Mouse (Mus musculus) spleen, embryonic (tissue): Measurements from ENCODE around the gene Tomm40.

Source experiments
- CTCF ChIA-PET: fragments of 350-600 bp; sonication (Branson Sonifier 250); formaldehyde crosslinking; loops from one replicate; lab custom pipeline; 2022; lab: Charles Lee

Tomm40 gene

DNA sequence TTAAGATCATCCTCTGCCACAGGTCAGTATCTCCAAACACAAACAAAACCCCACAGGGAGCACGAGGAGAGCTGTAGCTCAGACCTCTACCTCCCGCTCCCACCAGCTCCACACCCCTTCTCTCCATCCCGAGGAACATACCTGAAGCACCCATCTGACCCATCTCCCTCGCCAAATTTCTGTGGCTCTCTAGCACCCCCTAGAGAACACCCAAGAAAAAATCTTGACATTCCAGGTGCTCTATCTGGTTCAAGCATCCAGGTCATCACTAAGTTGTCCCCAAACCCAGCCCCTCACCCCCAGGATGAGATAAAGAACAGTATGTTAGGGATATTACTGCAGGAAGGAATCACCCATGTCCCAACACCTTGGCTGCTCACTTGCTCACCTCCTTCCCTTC lies 2.0 kb downstream of the Tomm40 start:
- CTCF ChIA-PET: interaction anchor here (1.0 to 1.3 kb wide), 2 partner anchors 13 to 68 kb away, joined by 3 read pairs; no protein-coding TSS in a partner anchor

DNA sequence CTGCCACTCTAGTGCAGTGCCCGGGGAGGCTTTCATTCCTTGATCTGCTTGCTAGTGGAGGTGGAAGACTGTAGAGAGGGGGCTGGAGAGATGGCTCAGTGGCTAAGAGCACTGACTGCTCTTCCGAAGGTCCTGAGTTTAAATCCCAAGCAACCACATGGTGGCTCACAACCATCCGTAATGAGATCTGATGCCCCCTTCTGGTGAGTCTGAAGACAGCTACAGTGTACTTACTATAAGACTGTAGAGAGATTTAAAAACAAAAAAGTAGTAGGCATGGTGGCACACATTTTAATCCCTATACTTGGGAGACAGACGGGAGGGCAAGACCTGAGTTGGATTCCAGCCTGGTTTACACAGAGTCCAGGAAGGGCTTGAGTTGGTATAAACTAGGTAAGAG lies 2.8 kb downstream of the Tomm40 start:
- CTCF ChIA-PET: interaction anchor here (0.6 to 1.3 kb wide), 3 partner anchors 12 to 422 kb away, joined by 3 read pairs; no protein-coding TSS in a partner anchor

GRCm38 (mm10) chr7:19710650-19711049 lies 4.6 kb downstream of the Tomm40 start:
- CTCF ChIA-PET: interaction anchor here (0.6 to 1.3 kb wide), 3 partner anchors 11 to 151 kb away, joined by 3 read pairs; partner anchors contain the start of gene Ceacam16

GRCm38 (mm10) chr7:19705271-19705670 lies 10.0 kb downstream of the Tomm40 start:
- CTCF ChIA-PET: no interaction called here

DNA sequence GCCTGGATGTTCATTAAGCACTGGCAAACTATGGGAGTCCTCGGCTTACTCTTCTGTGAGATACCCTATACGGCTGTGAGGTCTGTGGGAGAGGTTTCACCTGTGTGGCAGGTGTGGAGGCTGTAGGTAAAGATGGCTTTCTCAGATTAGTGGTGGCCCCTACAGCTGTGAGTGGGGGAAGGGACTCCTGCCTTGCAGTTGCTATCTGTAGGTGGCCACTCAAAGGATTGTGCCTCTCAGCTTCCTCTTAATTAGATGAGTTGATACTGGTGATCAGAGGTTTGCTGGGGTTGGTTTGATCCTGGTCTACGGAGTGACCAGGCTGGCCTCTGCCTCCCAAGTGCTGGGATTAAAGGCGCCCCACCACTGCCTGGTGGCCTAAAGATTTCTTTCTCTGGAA lies 10.8 kb downstream of the Tomm40 start:
- CTCF ChIA-PET: no interaction called here

DNA sequence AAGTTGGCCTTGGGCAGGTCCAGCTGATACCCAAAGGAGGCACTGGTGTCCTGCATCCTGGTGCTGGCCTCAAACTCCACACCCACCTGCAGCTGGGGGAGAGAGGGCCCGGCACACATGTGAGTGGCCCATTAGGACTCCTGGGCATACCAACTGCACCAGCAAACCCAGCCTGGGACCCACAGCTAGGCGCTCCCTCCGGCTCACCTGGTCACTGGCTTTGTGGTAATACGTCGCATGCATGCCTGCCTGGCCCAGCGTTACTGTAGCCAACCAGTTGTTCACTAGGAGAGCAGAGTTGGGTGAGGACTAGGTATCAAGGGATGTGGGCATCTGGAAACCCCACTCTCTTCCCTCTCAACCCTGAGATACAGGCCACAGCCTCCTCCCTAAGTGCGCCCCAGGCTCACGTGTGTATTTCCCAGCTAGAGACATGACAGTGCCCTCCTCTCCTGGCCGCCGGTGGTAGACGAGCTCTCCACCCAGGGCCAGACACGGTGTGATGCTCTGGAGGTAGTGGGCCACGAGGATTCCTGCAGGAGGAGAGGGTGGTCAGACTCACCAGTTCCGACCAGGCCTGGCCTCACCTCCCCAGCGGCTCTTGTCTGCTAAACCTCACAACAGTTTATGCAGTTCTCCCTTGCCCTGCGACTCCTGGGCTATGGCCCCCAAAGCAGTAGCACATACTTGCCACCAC lies 12.2 kb downstream of the Tomm40 start:
- CTCF ChIA-PET: interaction anchor here (0.6 to 1.3 kb wide), 3 partner anchors 20 to 48 kb away, joined by 3 to 4 read pairs (median 4); partner anchors contain the start of gene Nectin2

- CTCF ChIA-PET: interaction anchor here (0.5 to 2.3 kb wide), 5 partner anchors 12 to 106 kb away, joined by 3 to 13 read pairs (median 3); partner anchors contain the start of gene Gm44805
Observed at GRCm38 (mm10) chr7:19701069-19701761, 14.0 kb downstream of the Tomm40 start.

DNA sequence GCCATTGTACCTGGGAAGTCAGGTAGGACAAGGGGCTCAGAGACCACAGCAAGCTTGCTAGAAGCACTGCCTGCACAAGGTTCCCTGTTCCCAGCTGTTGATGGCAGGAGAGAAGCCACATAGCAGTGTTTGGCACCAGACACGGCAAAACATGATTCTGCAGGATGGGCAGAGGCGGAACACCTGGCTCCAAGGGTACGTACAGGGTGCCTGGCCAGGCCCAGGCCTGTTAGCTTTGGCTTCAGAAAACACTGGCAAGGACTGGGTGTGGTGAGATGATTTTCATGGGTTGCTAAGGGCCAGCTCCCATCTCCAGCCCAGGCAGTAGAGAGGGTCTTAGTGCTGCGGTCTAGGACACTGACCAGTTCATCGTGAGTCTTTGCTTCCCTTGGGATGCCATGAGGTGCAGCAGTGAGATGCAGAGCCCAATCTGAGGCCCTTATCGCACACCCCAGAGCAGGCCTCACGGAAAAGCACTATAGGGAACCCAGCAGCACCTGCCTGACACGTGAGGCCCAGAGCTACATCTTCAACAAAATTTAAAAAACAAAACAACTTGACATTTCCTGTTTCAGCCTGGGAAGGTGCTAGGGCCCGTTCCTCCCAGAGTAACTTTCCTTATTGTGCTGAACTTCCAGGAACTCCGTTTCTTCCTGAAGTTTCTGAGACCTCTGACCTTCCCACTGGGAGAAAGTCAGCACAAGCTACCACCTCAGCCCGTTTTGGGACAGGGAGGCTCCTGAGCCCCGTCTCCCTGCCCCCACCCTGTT lies 14.8 kb downstream of the Tomm40 start:
- CTCF ChIA-PET: interaction anchor here (0.6 to 2.3 kb wide), 9 partner anchors 10 to 145 kb away, joined by 3 to 13 read pairs (median 3); no protein-coding TSS in a partner anchor

DNA sequence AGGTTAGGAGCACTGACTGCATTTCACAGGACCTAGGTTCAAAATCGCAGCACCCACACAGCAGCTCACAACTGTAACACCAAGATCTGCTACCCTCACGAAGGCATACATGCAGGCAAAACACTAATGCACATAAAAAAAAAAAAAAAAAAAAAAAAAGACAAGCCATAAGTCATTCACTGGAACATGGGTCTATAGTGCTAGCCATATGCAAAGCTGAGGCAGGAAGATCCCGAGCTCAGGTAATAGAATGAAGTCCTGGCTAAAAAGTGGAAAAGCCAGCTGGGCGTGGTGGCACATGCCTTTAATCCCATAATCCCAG lies 15.4 kb downstream of the Tomm40 start:
- CTCF ChIA-PET: interaction anchor here (0.6 to 1.2 kb wide), 6 partner anchors 11 to 145 kb away, joined by 3 to 6 read pairs (median 4); no protein-coding TSS in a partner anchor

DNA sequence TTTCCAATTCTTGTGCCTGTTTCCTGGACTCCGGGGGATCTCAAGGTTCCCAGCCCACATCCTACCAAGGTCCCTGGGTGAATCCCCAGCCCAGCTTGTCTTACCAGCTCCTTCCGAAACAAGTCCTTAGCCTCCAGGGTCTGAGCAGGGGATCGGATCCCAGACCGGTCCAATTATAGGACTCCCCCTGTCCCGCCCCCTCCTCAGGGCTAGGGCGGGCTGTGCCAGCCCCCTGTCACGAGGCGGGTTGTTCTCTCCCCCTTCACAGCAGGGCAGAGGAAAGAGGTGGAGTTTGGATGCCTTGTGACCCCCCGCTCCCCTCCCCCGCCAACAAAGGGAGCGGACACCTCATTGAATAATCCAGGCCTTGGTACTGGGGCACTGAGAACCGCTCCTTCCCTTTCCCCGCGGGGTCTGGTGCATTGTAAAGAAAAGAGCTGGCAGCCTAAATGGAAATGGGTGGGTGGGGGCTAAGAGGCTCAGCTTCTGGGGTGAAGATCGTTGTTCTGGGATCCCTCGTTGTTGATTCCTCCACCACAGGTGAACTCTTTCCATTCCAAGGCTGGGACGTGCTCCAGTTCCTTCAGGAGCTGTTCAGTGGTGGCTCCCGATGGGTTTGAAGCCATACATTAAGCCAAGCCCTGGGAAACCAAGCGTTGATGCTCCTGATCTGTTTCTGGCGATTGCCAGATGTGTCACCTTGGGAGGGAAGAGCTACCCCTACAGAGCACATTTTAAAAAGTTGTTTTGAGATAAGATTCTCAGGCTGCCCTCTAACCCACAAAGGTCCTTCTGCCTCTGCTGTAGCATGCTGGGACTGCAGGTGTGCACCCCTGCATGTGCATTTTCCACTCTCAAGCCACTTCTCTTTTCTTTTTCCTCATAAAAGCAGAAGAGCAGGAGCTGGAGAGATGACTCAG lies 16.1 kb downstream of the Tomm40 start, which contains the start of gene Apoe:
Apoe (minus strand) TSS at position 282 of the 920 bp plus-strand sequence.
- CTCF ChIA-PET: interaction anchor here (0.6 to 1.5 kb wide), 5 partner anchors 11 to 37 kb away, joined by 3 to 6 read pairs (median 3); no protein-coding TSS in a partner anchor

- CTCF ChIA-PET: interaction anchor here (0.6 to 1.5 kb wide), 2 partner anchors 14 to 19 kb away, joined by 3 read pairs; no protein-coding TSS in a partner anchor
Observed at GRCm38 (mm10) chr7:19697949-19698906, 17.0 kb downstream of the Tomm40 start.

DNA sequence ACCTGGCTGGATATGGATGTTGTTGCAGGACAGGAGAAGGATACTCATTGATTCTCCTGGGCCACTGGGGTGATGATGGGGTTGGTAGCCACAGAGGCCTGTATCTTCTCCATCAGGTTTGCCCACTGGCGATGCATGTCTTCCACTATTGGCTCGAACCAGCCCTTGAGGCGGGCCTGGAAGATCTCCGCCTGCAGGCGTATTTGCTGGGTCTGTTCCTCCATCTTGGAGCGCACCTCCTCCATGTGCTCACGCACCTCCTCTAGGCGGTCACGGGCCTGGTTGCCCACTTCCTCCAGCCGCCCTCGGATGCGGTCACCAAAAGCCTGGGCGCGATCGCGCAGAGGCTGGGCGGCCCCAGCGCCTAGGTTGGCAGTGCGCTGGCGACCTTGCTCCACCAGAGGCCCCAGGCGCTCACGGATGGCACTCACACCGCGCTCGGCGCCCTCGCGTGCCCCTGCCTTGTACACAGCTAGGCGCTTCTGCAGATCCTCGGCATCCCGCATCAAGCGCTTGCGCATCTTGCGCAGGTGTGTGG lies 18.8 kb downstream of the Tomm40 start:
- CTCF ChIA-PET: no interaction called here

DNA sequence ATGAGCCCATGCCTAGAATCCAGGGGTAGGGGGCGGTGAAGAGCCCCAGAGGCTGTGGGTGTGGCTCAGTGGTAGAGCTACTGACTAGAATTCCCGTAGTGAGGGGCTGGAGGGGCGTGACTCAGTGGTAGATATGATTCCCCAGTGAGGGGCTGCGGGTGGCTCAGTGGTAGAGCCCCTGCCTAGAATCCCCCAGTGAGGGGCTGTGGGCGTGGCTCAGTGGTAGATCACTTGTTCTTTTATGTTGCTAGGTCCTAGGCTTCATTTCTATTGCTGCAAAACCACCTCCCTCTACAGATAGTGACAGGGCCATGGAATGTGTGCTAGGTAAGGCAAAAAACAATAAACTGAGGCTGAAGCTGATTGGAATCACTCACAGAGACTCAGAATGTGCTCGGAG lies 19.4 kb downstream of the Tomm40 start:
- CTCF ChIA-PET: no interaction called here

DNA sequence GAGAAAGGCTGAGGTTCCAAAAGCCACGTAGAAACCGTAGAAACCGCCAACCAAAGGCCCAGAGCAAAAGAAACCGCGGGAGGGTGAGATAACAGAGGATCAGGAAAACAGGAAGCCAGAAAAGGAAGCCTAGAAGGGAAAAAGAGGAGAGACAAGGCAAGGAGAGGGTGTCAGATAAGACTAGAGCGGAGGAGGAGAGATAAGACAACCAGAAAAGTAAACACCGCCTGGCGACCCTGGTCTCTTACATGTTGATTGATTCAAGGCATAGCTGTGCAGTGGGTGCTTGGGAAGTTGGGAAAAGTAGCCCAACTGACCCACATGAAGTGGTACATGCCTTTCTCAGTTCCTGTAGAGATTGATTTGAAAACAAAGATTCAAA lies 20.0 kb downstream of the Tomm40 start:
- CTCF ChIA-PET: no interaction called here

- CTCF ChIA-PET: no interaction called here
Observed at GRCm38 (mm10) chr7:19694336-19695212, 20.7 kb downstream of the Tomm40 start.

DNA sequence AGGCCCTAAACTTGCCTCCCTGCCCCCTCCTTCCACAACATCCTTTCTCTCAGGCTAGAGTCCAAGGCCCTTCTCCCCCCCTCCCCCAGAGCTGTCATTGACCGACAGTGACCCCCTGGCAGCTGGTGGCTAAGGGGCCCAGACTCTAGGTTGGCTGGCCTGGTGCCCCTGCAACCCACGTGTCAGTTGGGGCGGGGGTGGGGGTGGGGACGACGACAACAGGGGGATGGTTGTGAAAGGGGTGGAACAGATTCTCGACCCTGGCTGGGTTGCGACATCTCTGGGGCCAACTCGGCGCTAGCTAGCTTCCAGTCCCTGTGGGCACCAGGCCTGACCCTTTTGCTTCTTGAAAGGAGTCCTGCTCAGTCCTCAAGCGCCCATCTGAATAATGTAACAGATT lies 21.8 kb downstream of the Tomm40 start:
- CTCF ChIA-PET: interaction anchor here (0.6 kb wide), 1 partner anchor 26 kb away, joined by 10 read pairs; no protein-coding TSS in a partner anchor

- CTCF ChIA-PET: no interaction called here
Observed at GRCm38 (mm10) chr7:19691873-19692865, 23.1 kb downstream of the Tomm40 start, which contains the start of gene Apoc1. TSS of gene Apoc1 (minus strand) at chr7:19692660.
